Mouse (Mus musculus): ENCODE measurements around the gene Rab15.

- TF ChIP-seq POLR2A (IDR thresholded peaks at IDR 0.05; ENCODE audit: low read depth, low read length) (no peak), CTCF (IDR thresholded peaks at IDR 0.05; ENCODE audit: borderline replicate concordance, insufficient read depth, low read length) (no peak)
These were observed 42.8 kb downstream of the Rab15 start for GRCm38 (mm10) chr12:76779951-76780350.

All from embryonic fibroblast, embryonic 13.5 days (primary cell).